Mouse (Mus musculus) stomach, embryonic 14.5 days (tissue): Measurements from ENCODE around the gene Bcan. TPM values are rescaled to one million over a fixed set of nuclear protein-coding genes. Genes with fewer than 3 reads are reported as not detected.

Source experiments
- ATAC-seq: fragments of 200-750 bp; cut with Nextera tagmentation; 2 replicates; pipeline ENCODE4 v1.8.0; 2017; ENCODE audit warnings: low read depth, moderate TSS enrichment; ENCODE audit not compliant: insufficient number of reproducible peaks, insufficient read depth, low FRiP score
- H3K27ac ChIP-seq: fragments of 300-500 bp; sonication (generic); 2 replicates; pipeline ENCODE4 v1.5.1; 2014; ENCODE audit warnings: mild to moderate bottlenecking, low read length, moderate library complexity, mixed read lengths
- H3K27me3 ChIP-seq: fragments of 300-500 bp; sonication (generic); 2 replicates; pipeline ENCODE4 v1.6.1; 2014; ENCODE audit warnings: low read length, control low read depth, mixed read lengths; ENCODE audit not compliant: control insufficient read depth, insufficient read depth
- H3K36me3 ChIP-seq: fragments of 300-500 bp; sonication (generic); 2 replicates; pipeline ENCODE4 v1.6.1; 2014; ENCODE audit warnings: mild to moderate bottlenecking, control low read depth, low read length, moderate library complexity, mixed read lengths; ENCODE audit not compliant: control insufficient read depth, insufficient read depth
- H3K4me1 ChIP-seq: fragments of 300-500 bp; sonication (generic); 2 replicates; pipeline ENCODE4 v1.6.1; 2014; ENCODE audit warnings: low read length, control low read depth, mixed read lengths; ENCODE audit not compliant: control insufficient read depth, insufficient read depth
- H3K4me2 ChIP-seq: fragments of 300-500 bp; sonication (generic); replicated peaks from 2 replicates; pipeline ENCODE4 v1.6.1; 2014; ENCODE audit warnings: low read depth, low read length, control low read depth
- H3K4me3 ChIP-seq: fragments of 300-500 bp; sonication (generic); 2 replicates; pipeline ENCODE4 v1.5.1; 2014; ENCODE audit warnings: low read depth, low read length, control low read depth
- H3K9ac ChIP-seq: fragments of 300-500 bp; sonication (generic); replicated peaks from 2 replicates; pipeline ENCODE4 v1.6.1; 2014; ENCODE audit warnings: low read depth, mild to moderate bottlenecking, control low read depth, low read length, moderate library complexity, mixed read lengths
- H3K9me3 ChIP-seq: fragments of 300-500 bp; sonication (generic); 2 replicates; pipeline ENCODE4 v1.6.1; 2016; ENCODE audit warnings: low read depth, low read length, control low read depth; ENCODE audit not compliant: control insufficient read depth
- WGBS: fragments of 180-500 bp; shearing (Covaris S2); extraction: QIAGEN DNeasy Blood & Tissue Kit; methylation state at CpG from one replicate; pipeline ENCODE4 v1.1.7; 2014; 5-methylcytosine and 5-hydroxymethylcytosine counted together
- polyA plus RNA-seq: library from polyadenylated mRNA; unstranded; fragments of >200 nt; fragmentation: Nextera tagmentation; extraction: Ambion mirVana; gene quantifications from 2 replicates; pipeline ENCODE4 v1.2.1, GENCODE M21; 2014

Bcan gene
- polyA plus RNA-seq, 1 experiment from 2014 or later, result 0.27 TPM

DNA sequence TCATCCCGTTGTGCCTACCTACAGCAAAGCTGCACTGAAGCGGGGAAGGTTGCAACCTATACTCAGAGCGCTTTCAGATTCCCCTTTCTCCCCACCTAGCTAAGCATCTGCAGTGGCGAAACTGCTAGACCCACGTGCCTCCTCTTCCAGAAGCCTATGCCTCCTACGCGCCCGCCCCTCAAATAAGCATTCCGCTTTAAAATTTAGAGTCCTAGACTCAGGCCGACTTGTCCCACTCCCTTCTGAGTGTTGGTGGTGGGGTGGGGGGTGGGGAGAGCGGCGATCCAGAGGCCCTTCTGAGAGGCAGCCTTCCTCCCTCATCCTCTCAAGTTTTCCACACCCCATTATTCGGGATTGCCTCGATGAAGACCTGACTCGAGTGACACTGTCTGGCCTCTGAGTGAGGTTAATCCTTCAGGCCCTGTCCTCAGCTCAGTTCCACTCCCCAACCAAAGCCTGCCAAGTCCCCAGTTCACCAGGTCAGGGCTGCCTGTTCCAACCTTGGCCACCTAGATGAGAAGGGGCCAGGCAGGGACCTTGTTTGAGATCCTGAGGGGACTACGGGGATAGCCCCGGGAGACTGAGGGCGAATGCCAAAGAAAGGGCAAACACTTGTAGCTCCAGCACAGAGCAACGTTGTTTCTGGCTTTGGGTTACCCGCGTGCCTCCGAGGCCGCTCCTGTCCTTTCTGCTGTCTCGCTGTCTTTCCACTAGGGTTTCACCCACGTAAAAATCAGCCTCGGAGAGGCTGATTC, 52.8 kb downstream of the Bcan start:
- no peak overlapping the region for H3K27ac ChIP-seq
- H3K9ac ChIP-seq, result peak overlapping the region; percentile 14; the same call in 1 of the 2 replicates
- H3K4me2 ChIP-seq, result peak overlapping the region; percentile 68
- H3K4me3 ChIP-seq, result peak overlapping the region; percentile 26; the same call in 1 of the 2 replicates
- H3K27me3 ChIP-seq, result no peaks in the 10 kb centered on the region
- H3K4me1 ChIP-seq, result peaks cover 47% of the 10 kb centered on the region
- ATAC-seq, result no peak
- H3K36me3 ChIP-seq, result peaks cover 7% of the 10 kb centered on the region
- no peaks in the 10 kb centered on the region for H3K9me3 ChIP-seq
- 5% methylated on average over 26 of the region's 26 CpGs for WGBS

DNA sequence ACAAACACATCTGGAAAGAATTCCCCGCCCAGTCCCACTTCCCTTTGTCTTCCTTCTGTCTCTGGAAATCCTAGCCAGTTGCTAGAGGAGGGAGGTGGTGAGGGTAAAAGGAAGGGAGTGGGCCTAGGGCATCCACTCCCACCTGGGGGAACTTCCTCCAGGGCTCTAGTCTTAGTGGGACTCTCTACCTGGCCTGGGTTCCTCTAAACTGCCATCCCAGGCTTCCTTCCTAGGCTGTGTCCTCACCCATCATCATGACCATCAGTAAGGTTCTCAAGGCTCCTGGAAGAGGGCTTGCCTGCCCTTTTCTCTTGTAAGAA, 53.5 kb downstream of the Bcan start:
- ATAC-seq, result no peak
- Histone ChIP-seq H3K4me3 (no peak overlapping the region), H3K4me2 (no peak overlapping the region), H3K36me3 (peaks cover 14% of the 10 kb centered on the region), H3K27ac (no peak overlapping the region), H3K4me1 (peaks cover 45% of the 10 kb centered on the region), H3K9ac (no peak overlapping the region), H3K27me3 (no peaks in the 10 kb centered on the region), H3K9me3 (no peaks in the 10 kb centered on the region)
- WGBS, result 44% methylated on average over 1 of the region's 1 CpGs

DNA sequence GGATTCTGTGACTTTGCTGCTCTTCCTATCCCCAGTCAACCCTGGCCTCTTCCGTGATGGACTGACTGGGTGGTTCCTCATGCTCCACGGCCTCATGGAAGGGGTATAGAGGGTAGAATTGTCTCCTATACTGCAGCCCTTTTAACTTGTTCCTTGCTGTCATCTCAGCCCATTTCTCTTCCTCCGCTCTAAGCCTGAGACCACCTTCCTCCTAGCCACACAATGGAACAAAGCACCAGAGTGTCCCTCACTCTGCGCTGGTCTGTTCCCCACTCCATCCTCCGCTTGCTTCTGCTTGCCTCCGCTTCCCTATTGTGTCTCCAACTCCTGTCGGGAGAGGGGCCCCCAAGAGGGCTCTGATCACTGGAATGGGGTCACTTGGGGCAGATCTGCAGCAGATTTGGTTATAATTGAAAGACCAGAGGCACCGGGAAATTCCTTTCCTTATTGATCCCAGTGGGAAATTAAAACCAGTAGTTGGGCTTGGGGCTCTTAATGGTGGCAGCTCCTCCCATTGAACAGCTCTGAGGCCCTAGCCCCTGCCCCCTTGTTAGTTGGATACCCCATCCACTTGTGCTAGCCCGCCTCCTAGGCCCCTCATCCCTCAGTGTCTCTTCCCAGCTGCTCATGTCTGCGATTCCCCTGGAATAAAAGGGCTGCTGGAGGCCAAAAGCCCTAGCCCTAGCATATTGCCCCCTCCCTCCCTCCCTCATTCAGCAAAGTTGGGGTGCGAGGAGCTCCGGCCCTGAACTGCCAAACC, 54.1 kb downstream of the Bcan start:
- H3K27me3 ChIP-seq, result no peaks in the 10 kb centered on the region
- no peak overlapping the region for H3K4me2 ChIP-seq
- H3K9ac ChIP-seq, result no peak overlapping the region
- H3K4me1 ChIP-seq, result peaks cover 43% of the 10 kb centered on the region
- no peak overlapping the region for H3K27ac ChIP-seq
- H3K36me3 ChIP-seq, result peaks cover 19% of the 10 kb centered on the region
- WGBS, result 34% methylated on average over 12 of the region's 12 CpGs
- H3K9me3 ChIP-seq, result no peaks in the 10 kb centered on the region
- ATAC-seq, result no peak
- H3K4me3 ChIP-seq, result no peak overlapping the region

DNA sequence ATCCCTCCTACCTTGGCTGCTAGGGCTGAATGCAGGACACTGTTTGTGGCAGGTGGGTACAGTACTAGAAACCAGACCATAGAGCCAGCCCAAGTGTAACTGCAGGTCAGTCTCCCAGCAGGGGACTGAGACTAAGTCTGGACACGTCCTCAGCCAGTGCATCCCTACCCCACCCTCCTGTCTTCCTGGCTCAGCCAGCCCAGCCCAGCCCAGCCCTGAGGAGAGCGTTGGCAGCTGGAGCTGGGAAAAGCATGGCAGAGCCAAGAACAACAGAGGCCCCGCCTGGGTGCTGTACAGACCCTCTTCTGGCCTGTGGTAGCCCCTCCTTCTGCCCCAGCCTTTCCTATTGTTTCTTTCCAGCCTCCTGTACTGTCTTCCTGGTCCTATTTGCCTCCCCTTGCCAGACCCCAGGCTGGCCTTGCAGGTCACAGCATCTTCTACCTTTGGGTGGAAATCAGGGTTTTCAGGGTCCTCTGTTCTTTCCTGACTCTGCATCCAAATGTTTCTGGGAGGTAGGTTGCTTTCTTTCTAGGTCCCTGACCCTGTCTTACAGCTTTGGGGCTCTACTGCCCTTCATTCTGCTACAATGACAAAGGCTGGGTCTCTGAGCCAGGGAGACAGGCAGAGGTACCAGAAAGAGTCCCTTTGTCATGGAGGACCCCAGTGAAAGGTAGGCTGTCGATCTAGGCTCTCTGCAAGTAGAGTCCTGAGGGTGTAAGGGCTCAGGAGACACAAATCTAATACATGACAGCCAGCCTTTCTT, 55.0 kb downstream of the Bcan start:
- no peak overlapping the region for H3K9ac ChIP-seq
- no peak overlapping the region for H3K4me3 ChIP-seq
- H3K27me3 ChIP-seq, result no peaks in the 10 kb centered on the region
- H3K36me3 ChIP-seq, result peaks cover 26% of the 10 kb centered on the region
- H3K4me2 ChIP-seq, result no peak overlapping the region
- peaks cover 38% of the 10 kb centered on the region for H3K4me1 ChIP-seq
- no peaks in the 10 kb centered on the region for H3K9me3 ChIP-seq
- no peak overlapping the region for H3K27ac ChIP-seq
- WGBS, result 38% methylated on average over 4 of the region's 4 CpGs
- ATAC-seq, result peak; percentile 44; the same call in 1 of the 2 replicates

DNA sequence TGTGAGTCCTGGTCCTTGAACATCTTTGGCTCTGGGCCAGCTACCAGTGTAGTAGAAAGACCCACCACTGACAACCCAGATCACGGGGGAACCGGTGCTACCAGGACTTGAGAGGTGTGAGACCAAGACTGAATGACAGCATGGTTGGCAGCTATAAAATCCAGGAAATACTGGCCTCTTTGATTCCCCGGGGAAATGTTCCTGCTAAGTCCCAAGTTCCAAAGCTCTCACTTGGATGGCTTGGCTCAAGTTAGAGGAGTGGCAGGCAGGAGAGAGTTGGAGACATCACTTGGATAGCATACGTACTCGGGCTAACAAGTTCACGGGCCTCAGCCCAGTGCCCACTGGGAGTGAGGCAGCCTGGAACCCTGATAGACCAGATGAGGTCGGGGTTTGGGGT, 56.4 kb downstream of the Bcan start:
- H3K4me1 ChIP-seq, result peaks cover 25% of the 10 kb centered on the region
- H3K4me3 ChIP-seq, result no peak overlapping the region
- ATAC-seq, result no peak
- peaks cover 40% of the 10 kb centered on the region for H3K36me3 ChIP-seq
- H3K27ac ChIP-seq, result no peak overlapping the region
- H3K9ac ChIP-seq, result no peak overlapping the region
- H3K27me3 ChIP-seq, result no peaks in the 10 kb centered on the region
- WGBS, result 80% methylated on average over 7 of the region's 7 CpGs
- H3K4me2 ChIP-seq, result no peak overlapping the region
- H3K9me3 ChIP-seq, result no peaks in the 10 kb centered on the region

DNA sequence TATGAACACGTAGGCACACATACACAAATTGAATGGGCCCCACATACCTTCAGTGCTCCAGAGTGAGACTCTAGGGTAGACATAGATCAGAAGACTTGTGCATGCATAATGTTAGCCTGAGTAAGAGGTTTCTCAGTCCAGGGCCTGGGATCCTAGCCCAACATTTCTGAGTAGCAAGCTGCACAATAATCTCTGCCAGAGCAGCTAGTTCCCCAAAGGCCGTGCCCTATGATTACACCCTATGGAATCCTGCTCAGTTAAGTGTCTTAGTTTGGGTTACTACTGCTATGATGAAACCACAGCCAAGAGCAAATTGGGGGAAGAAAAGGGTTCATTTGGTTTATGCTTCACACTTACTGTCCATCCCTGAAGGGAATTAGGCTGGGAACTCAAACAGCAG, 57.6 kb downstream of the Bcan start:
- Histone ChIP-seq H3K36me3 (peaks cover 50% of the 10 kb centered on the region), H3K9me3 (no peaks in the 10 kb centered on the region)

DNA sequence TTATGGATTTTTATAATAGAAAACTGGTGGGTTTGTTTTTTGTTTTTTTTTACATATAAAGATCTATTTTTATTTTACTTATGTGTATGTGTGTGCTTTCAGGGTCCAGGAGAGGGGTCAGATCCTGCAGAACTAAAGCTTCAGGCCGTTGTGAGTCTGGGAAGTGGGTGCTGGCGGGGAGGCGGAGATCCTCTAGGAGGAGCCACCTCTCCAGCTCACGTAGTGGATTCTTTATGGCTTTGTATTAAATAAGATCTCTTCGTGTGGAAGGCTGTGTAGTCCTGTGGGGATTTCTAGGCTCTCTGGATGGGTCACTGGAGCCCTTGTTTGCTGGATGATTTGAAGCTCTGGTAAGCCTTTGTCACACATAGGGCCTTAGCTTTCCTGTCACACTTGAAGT, 59.4 kb downstream of the Bcan start:
- H3K9ac ChIP-seq, result no peak overlapping the region
- H3K4me1 ChIP-seq, result 0 out of 2 replicates have a peak, but pooled peaks cover 3% of the 10 kb centered on the region
- H3K27me3 ChIP-seq, result no peaks in the 10 kb centered on the region
- H3K4me3 ChIP-seq, result no peak overlapping the region
- ATAC-seq, result no peak
- peaks cover 60% of the 10 kb centered on the region for H3K36me3 ChIP-seq
- no peak overlapping the region for H3K4me2 ChIP-seq
- H3K27ac ChIP-seq, result no peak overlapping the region
- H3K9me3 ChIP-seq, result no peaks in the 10 kb centered on the region
- 68% methylated on average over 5 of the region's 5 CpGs for WGBS

More for the DNA sequence above, 57.6 kb downstream of the Bcan start:
- no peak overlapping the region for H3K4me3 ChIP-seq
- H3K27me3 ChIP-seq, result no peaks in the 10 kb centered on the region
- no peak overlapping the region for H3K27ac ChIP-seq
- H3K4me1 ChIP-seq, result peaks cover 14% of the 10 kb centered on the region
- no peak overlapping the region for H3K9ac ChIP-seq
- ATAC-seq, result no peak
- WGBS, result 92% methylated on average over 2 of the region's 2 CpGs
- no peak overlapping the region for H3K4me2 ChIP-seq
